Mouse (Mus musculus) heart, embryonic 14.5 days (tissue): ENCODE data around the gene Palm2. TPM values are rescaled to one million over a fixed set of nuclear protein-coding genes. Genes with fewer than 3 reads are reported as not detected.

Source experiments
- ATAC-seq: fragments of 200-750 bp; cut with Nextera tagmentation; 2 replicates; pipeline ENCODE4 v1.8.0; 2017; ENCODE audit warnings: low read depth, moderate TSS enrichment; ENCODE audit not compliant: insufficient number of reproducible peaks, insufficient read depth, low FRiP score
- H3K27ac ChIP-seq, 2 experiments: fragments of 200-500 bp in 1 of 2; fragments of 300-500 bp in 1 of 2; sonication (generic) in 1 of 2; replicated peaks in 1 of 2; 2 replicates each; pipeline ENCODE4 v1.5.1; 2012 to 2014; ENCODE audit warnings: low read depth in 2 of 2, low read length in 2 of 2, control low read depth in 1 of 2, mild to moderate bottlenecking in 1 of 2, mixed read lengths in 1 of 2; ENCODE audit not compliant: control insufficient read depth in 1 of 2, insufficient read depth in 1 of 2
- H3K27me3 ChIP-seq: fragments of 300-500 bp; sonication (generic); 2 replicates; pipeline ENCODE4 v1.6.1; 2014; ENCODE audit warnings: mild to moderate bottlenecking, low read length, control low read depth; ENCODE audit not compliant: control insufficient read depth, insufficient read depth
- H3K36me3 ChIP-seq: fragments of 300-500 bp; sonication (generic); 2 replicates; pipeline ENCODE4 v1.6.1; 2014; ENCODE audit warnings: mild to moderate bottlenecking, control low read depth, low read length, mixed read lengths; ENCODE audit not compliant: control insufficient read depth, insufficient read depth
- H3K4me1 ChIP-seq, 2 experiments: fragments of 200-500 bp in 1 of 2; fragments of 300-500 bp in 1 of 2; sonication (generic) in 1 of 2; 2 replicates each; pipeline ENCODE4 v1.6.1; 2012 to 2014; ENCODE audit warnings: low read length in 2 of 2, control low read depth in 1 of 2, mixed read lengths in 1 of 2; ENCODE audit not compliant: control insufficient read depth in 2 of 2, insufficient read depth in 2 of 2
- H3K4me2 ChIP-seq: fragments of 300-500 bp; sonication (generic); 2 replicates; pipeline ENCODE4 v1.6.1; 2014; ENCODE audit warnings: mild to moderate bottlenecking, low read length
- H3K4me3 ChIP-seq, 2 experiments: fragments of 200-500 bp in 1 of 2; fragments of 300-500 bp in 1 of 2; sonication (generic) in 1 of 2; 2 replicates each; pipeline ENCODE4 v1.5.1; 2012 to 2014; ENCODE audit warnings: low read length in 2 of 2, mild to moderate bottlenecking in 2 of 2, control low read depth in 1 of 2, low read depth in 1 of 2, moderate library complexity in 1 of 2; ENCODE audit not compliant: control insufficient read depth in 1 of 2, insufficient read depth in 1 of 2
- H3K9ac ChIP-seq: fragments of 300-500 bp; sonication (generic); 2 replicates; pipeline ENCODE4 v1.6.1; 2014; ENCODE audit warnings: mild to moderate bottlenecking, low read length
- H3K9me3 ChIP-seq: fragments of 300-500 bp; sonication (generic); 2 replicates; pipeline ENCODE4 v1.6.1; 2016; ENCODE audit warnings: low read length, control low read depth; ENCODE audit not compliant: control insufficient read depth
- WGBS: fragments of 180-500 bp; shearing (Covaris S2); extraction: QIAGEN DNeasy Blood & Tissue Kit; methylation state at CpG from one replicate; pipeline ENCODE4 v1.1.7; 2014; 5-methylcytosine and 5-hydroxymethylcytosine counted together
- polyA plus RNA-seq: library from polyadenylated mRNA; unstranded; fragments of >200 nt; fragmentation: Nextera tagmentation; extraction: Ambion mirVana; gene quantifications from 2 replicates; pipeline ENCODE4 v1.2.1, GENCODE M21; 2014

Gene Palm2
- polyA plus RNA-seq, 1 experiment from 2014 or later, result 21.0 TPM

GRCm38 (mm10) chr4:57462378-57462777, 28.3 kb downstream of the Palm2 start:
- H3K9me3 ChIP-seq, result no peaks in the 10 kb centered on the region
- no peak for ATAC-seq
- WGBS, result 34% methylated on average over 2 of the region's 3 CpGs

GRCm38 (mm10) chr4:57482435-57482834, 48.4 kb downstream of the Palm2 start:
- 90% methylated on average over 7 of the region's 7 CpGs for WGBS
- no peaks in the 10 kb centered on the region for H3K27me3 ChIP-seq
- ATAC-seq, result no peak
- H3K4me1 ChIP-seq, result no peaks in the 10 kb centered on the region
- H3K4me2 ChIP-seq, result no peak overlapping the region
- H3K9me3 ChIP-seq, result no peaks in the 10 kb centered on the region
- no peaks in the 10 kb centered on the region for H3K36me3 ChIP-seq
- no peak overlapping the region for H3K4me3 ChIP-seq
- no peak overlapping the region for H3K27ac ChIP-seq
- no peak overlapping the region for H3K9ac ChIP-seq

More at GRCm38 (mm10) chr4:57462378-57462777, 28.3 kb downstream of the Palm2 start:
- Histone ChIP-seq H3K36me3 (no peaks in the 10 kb centered on the region), H3K27me3 (no peaks in the 10 kb centered on the region), H3K4me1 (no peaks in the 10 kb centered on the region; a peak in 1 of 4 replicates), H3K4me3 (no peak overlapping the region), H3K4me2 (no peak overlapping the region), H3K27ac (no peak overlapping the region), H3K9ac (no peak overlapping the region)

- Histone ChIP-seq H3K4me1 (peaks cover 4 to 12% of the 10 kb centered on the region in 2 experiments; a peak in 3 of 4 replicates), H3K27ac (no peak overlapping the region), H3K9me3 (no peaks in the 10 kb centered on the region), H3K27me3 (no peaks in the 10 kb centered on the region), H3K4me2 (no peak overlapping the region), H3K36me3 (no peaks in the 10 kb centered on the region), H3K4me3 (no peak overlapping the region), H3K9ac (no peak overlapping the region)
- 66% methylated on average over 3 of the region's 3 CpGs for WGBS
- ATAC-seq, result no peak
Measured at GRCm38 (mm10) chr4:57486392-57486791, 52.3 kb downstream of the Palm2 start.

- H3K27me3 ChIP-seq, result no peaks in the 10 kb centered on the region
- no peaks in the 10 kb centered on the region for H3K9me3 ChIP-seq
- no peaks in the 10 kb centered on the region for H3K36me3 ChIP-seq
- peak overlapping the region; percentile 55 to 70; a peak in 3 of 4 replicates for H3K27ac ChIP-seq
- no peak overlapping the region for H3K4me2 ChIP-seq
- no peak for ATAC-seq
- WGBS, result 53% methylated on average over 6 of the region's 6 CpGs
- H3K4me3 ChIP-seq, result no peak overlapping the region
- no peak overlapping the region for H3K9ac ChIP-seq
- H3K4me1 ChIP-seq, result peaks cover 4 to 12% of the 10 kb centered on the region in 2 experiments; a peak in 3 of 4 replicates
Measured at GRCm38 (mm10) chr4:57489887-57490286, 55.8 kb downstream of the Palm2 start.

- ATAC-seq, result no peak
- H3K9me3 ChIP-seq, result no peaks in the 10 kb centered on the region
- no peak overlapping the region for H3K4me2 ChIP-seq
- H3K27ac ChIP-seq, result no peak overlapping the region
- no peak overlapping the region for H3K9ac ChIP-seq
- H3K4me3 ChIP-seq, result no peak overlapping the region
- no peaks in the 10 kb centered on the region for H3K36me3 ChIP-seq
- 90% methylated on average over 6 of the region's 6 CpGs for WGBS
- H3K27me3 ChIP-seq, result no peaks in the 10 kb centered on the region
- no peaks in the 10 kb centered on the region for H3K4me1 ChIP-seq
Measured at GRCm38 (mm10) chr4:57504792-57505191, 70.7 kb downstream of the Palm2 start.

GRCm38 (mm10) chr4:57510576-57510975, 76.5 kb downstream of the Palm2 start:
- H3K36me3 ChIP-seq, result no peaks in the 10 kb centered on the region
- no peaks in the 10 kb centered on the region for H3K4me1 ChIP-seq
- H3K27ac ChIP-seq, result no peak overlapping the region
- no peak for ATAC-seq
- no peak overlapping the region for H3K9ac ChIP-seq
- no peaks in the 10 kb centered on the region for H3K9me3 ChIP-seq
- H3K4me3 ChIP-seq, result no peak overlapping the region
- 80% methylated on average over 3 of the region's 3 CpGs for WGBS
- no peak overlapping the region for H3K4me2 ChIP-seq
- no peaks in the 10 kb centered on the region for H3K27me3 ChIP-seq

- WGBS, result 79% methylated on average over 1 of the region's 1 CpGs
- H3K4me3 ChIP-seq, result no peak overlapping the region
- no peaks in the 10 kb centered on the region for H3K36me3 ChIP-seq
- no peak overlapping the region for H3K4me2 ChIP-seq
- no peaks in the 10 kb centered on the region for H3K27me3 ChIP-seq
- no peaks in the 10 kb centered on the region for H3K4me1 ChIP-seq
- H3K27ac ChIP-seq, result no peak overlapping the region
- no peak for ATAC-seq
- H3K9me3 ChIP-seq, result no peaks in the 10 kb centered on the region
- H3K9ac ChIP-seq, result no peak overlapping the region
Measured at GRCm38 (mm10) chr4:57511734-57512133, 77.7 kb downstream of the Palm2 start.

- no peaks in the 10 kb centered on the region for H3K27me3 ChIP-seq
- ATAC-seq, result no peak
- H3K4me3 ChIP-seq, result no peak overlapping the region
- H3K27ac ChIP-seq, result no peak overlapping the region
- no peaks in the 10 kb centered on the region for H3K4me1 ChIP-seq
- 48% methylated on average over 8 of the region's 8 CpGs for WGBS
- no peaks in the 10 kb centered on the region for H3K36me3 ChIP-seq
- H3K9ac ChIP-seq, result no peak overlapping the region
- H3K4me2 ChIP-seq, result no peak overlapping the region
- no peaks in the 10 kb centered on the region for H3K9me3 ChIP-seq
Measured at GRCm38 (mm10) chr4:57513241-57513933, 79.3 kb downstream of the Palm2 start.
